Mouse (Mus musculus) MEL-GATA-1-ER (cell line): ENCODE data around the gene Vwce.

Experiments used
- DNase-seq: peaks from one replicate; pipeline ENCODE4 v3.0.0-alpha.2; 2012; ENCODE audit warnings: low read depth; ENCODE audit errors: extremely low read depth

The Vwce gene

DNA sequence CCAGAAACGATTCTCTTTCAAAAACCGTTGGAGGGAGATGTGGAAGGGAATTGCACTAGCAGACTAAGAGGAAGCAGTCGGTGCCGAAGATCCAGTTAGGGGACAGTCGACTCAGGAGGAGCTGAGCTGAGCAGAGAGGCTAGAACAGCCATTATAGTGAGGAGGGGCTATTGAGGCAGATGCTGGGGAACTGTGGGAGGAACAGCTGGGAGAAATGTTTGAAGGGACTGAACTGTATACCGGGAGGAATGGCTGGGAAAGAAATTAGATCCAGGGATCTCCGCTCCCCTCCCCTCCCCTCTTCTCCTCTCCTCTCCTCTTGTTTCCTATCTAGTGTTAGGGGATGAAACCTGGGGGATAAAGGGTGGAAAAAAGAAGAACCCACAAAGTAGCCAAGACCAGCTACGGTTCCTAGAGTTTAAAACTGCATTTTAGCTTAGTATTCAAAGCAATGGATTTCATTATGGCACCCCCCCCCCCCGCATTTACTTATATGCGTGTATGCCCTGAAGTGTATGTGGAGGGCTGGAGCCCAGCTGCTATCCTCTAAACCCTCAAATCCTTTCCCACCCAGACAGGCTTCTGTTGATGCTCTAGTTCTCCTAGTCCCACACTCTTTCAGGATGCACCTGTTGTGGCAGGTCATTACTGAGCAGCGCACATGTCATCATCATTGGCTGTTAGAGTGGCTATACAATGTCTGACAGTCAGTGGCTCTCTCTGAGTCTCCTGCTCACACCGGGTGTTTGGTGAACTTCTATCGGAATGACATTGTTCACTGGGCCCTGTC lies 6.8 kb downstream of the Vwce start:
- no peak for DNase-seq

DNA sequence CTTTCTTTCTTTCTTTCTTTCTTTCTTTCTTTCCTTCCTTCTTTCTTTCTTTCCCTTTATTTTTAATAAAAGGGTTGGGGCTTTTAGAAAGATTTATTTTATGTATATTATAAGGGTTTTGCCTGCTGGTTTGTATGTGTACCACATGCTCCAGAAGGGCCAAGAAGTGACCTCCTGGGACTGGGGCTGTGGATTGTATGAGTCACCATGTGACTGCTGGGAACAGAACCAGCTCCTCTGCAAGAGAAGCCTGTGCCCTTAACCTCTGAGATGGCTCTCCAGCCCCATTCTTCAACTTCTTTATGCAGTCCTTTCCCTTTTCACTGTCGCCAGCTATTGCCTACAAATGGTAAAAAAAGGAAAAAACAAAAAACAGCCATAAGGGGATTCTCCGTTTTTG lies 11.6 kb downstream of the Vwce start:
- DNase-seq = no peak

DNA sequence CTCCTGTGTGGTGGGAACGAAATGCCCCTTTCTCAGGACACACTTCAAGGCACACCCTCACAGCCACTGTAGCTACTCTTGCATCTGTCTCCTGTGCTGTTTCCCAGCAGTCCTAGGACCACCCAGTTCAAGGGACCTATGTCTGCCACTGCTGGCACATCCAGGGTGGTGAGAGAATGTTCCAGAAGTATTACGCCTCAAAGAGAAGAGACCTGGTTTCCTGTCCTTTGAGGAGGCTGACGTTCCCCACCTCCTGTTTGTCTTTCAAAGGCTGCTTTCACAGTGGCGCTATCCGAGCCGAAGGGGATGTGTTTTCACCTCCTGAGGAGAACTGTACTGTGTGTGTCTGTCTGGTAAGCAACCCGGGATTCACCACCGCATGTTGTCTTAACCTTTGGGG lies 14.1 kb downstream of the Vwce start:
- no peak for DNase-seq

DNA sequence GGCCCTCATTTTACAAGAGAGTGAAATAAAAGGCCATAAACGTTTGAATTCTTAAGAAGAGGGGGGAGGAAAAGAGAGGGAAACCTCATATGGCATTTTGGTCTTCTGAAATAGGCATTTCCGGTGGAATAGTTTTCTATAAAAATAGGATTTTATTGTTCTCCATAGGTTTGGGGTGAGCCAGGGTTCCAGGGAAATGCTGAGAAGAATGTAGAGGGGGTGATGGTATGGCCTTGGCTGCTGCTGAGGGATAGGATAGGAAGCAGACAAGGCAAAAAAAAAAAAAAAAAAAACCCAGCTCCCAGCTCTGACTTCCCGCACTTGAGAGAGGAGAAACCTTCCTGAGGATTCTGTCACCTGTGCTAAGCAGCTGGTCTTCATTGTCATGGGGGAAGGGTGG lies 22.0 kb downstream of the Vwce start:
- no peak for DNase-seq

DNA sequence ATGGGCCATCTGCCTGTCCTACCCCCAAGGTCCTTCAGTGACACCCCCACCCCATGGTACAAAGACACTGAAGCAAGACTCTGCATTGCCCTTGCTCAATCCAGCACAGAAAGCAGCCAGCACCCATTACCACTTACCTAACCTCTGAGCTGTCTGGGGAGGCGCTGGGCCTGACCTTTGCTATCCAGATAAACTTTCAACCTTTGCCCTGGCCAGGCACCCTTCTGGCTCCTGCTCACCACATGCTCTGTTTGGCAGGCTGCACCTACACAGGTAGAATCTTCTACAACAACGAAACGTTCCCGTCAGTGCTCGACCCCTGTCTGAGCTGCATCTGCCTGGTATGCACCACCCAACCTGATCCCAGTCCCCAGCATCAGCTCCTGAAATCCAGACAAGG lies 23.7 kb downstream of the Vwce start:
- DNase-seq = no peak

DNA sequence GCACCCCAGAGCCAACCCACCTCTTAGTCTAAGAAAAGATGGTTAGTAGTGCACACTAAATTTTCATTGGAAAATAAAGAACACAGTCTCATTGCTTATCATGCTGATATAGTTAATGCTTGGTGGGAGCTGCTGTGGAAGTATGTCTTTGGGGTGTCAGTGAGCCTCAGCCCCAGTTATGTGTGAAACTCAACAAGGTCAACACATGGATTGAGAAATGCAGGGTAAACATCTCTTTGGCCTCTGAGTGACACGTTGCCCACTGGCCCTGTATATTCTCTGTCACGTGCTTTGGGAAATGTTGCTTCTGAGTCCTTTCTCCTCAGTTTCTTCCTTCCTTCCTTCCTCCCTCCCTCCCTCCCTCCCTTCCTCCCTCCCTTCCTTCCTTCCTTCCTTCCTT lies 24.4 kb downstream of the Vwce start:
- no peak for DNase-seq

DNA sequence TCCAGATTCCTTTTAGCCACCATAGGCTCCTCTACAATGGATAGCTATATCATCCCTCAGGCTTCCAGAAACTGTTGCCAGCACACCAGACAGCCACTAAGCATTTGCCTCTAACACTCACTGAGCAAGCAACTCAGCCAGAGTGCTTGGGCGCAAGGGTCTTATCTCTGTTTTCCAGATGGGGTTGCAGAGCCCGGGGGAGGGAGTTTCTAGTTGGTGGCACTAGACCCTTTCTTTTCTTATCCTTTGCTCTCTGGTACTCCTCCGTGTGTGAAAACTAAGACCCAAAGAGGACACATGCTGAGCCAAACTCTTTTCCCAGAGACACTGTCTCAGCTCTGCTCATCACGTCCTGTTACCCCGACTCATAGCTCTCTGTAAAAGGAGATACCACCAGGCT lies 27.4 kb downstream of the Vwce start:
- DNase-seq = peak; percentile 97

DNA sequence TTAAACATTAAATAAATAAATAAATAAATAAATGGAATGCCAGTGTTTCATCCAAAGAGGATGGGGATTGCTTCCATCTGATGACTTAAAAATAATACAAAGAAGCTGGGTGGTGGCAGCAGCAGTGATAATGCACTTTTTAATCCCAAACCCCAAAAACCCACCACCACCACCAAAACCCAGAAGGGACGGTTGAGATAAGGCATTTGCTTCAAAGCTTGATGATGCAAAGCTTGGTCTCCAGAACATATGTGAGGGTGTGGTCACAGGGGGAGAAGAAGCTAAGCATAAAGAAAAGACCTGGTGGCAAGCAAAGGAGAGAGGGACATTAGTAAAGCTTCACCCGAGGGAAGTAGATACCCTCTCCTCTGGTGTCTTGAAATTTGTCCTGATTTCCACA lies 27.9 kb downstream of the Vwce start:
- peak; percentile 97 for DNase-seq

DNA sequence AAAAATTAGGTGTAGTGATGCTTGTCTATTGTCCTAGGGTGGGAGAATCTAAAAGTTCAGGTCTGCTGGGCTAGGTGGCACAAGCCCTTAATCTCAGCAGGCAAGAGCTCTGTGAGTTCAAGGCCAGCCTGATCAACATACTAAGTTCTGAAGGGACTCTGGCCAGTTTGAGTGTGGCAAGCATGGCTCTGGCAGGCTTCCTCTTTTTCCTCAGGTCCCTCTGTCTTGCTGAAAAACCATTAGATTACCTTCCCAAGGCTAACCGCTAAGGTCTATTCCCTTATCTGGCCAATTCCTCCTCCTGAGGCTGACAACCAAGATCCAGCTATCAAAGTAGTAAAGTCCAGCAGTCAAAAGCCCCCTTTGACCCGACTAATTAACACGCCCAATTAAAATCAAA lies 28.7 kb downstream of the Vwce start:
- peak; percentile 70 for DNase-seq

DNA sequence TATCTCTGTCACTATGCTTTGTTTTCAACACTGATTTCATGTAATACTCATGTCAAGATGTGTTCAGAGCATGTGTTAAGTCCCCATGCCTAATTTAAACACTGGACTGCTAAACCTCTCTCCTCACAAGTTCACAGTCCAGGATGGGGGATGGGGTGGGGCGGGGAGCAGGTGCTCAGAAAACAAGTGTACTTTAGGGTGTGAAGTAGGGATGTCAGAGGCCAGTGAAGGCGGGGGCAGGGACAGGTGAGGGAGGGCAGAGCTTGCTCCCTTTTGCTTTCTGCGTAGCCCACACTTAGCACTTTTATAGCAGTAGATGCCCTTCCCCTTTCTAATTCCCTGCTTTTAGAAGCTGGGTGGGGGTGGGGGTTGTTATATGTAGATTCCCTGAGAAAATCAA lies 31.1 kb downstream of the Vwce start:
- DNase-seq = no peak

DNA sequence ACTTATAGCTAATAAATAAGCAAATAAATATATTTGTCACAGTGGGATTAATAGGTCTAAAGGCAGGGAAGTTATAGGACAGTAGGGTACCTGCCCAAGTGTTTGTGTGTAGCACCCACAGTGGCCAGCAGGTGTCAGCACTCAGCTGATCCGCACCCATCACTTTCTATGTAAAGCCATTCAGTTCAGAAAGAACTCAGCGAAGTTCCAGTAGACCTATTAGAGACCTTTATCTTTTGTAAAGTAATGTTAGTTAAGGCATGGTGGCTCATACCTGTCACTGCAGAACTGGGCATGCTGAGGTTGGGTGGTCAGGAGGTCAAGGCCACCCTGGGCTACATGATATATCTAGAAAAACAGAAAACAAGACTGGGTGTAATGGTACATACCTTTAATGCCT lies 31.5 kb downstream of the Vwce start:
- no peak for DNase-seq

DNA sequence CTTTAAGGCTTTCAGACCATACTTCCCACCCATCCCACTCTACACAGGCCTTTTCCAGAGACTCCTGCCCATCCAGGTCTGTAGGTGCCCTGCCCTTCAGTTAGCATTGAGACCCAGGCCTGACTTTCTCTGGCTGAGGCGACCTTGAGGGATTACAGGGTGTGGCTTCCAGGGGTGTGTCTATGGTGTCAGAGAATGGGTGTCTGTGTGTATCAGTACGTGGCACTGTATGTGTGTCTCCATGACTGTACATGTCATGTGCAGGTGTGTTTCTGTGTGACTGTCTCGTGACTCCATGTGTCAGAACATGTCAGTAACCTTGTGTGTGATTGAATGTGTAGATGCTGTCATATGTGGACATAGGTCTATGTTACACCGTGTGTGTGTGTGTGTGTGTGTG lies 37.3 kb downstream of the Vwce start:
- DNase-seq = no peak

DNA sequence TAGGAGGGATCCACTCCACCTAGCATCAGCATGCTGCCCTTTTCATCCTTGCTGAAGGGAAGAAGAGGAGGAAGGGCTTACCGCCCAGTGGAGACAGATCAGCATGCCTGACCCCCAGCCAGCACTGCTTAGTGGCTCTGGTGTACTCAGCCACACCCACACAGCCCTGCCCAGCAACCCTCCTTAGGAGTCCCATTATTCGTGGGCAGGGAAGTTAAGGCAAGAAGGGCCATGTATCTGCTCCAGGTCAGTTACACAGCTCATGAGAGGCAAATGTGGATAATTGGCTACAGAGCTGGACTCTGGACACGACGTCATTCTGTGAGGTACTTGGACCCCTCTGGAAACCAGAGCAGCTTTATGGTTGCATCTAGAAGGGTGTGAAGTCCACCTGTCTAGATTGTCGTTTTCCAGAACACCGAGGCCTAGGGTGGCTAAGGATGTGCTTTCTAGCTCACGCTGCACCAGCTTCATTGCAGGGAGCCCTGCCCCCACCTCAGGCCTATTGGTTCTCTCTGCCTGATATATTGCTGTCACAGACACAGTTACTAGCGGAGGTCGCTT lies 37.9 kb downstream of the Vwce start:
- no peak for DNase-seq

DNA sequence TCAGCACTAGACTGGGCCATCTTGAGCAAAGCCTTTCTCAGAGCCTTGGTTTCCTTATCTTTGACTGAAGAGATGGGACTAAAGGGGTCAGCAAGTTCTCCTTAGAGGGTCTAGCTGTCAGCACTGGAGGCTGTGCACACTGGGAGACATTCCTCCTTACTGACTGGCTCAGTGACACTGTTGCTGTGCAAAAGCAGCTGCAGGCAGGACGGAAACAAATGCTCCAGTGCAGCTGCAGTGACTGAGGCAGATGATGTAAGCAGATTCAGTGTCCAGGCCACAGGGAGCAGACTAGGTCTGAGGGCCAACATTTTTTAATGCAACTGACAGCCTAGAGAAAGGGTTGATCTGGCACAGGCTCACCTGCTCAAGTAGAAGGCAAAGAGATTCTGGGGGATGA lies 39.3 kb downstream of the Vwce start:
- no peak for DNase-seq

DNA sequence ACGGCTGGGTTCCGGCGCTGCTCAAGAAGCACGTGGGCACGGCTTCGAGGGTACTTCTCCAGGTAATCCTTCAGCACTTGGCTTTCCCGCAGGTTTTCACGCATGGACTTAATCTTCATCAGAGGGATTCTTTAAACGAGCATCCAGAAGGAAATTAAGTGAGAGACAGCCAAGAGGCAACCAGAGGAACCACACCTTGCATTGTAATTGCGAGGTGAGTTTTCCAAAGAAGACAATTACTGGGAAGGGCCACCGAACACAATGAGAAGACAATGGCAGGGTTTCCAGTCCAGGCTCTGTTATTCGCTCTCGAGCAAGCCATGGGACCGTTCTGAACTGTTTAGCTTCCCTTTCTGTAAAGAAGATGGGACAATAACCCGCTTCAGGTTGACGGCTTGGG lies 42.6 kb downstream of the Vwce start:
- DNase-seq = no peak

DNA sequence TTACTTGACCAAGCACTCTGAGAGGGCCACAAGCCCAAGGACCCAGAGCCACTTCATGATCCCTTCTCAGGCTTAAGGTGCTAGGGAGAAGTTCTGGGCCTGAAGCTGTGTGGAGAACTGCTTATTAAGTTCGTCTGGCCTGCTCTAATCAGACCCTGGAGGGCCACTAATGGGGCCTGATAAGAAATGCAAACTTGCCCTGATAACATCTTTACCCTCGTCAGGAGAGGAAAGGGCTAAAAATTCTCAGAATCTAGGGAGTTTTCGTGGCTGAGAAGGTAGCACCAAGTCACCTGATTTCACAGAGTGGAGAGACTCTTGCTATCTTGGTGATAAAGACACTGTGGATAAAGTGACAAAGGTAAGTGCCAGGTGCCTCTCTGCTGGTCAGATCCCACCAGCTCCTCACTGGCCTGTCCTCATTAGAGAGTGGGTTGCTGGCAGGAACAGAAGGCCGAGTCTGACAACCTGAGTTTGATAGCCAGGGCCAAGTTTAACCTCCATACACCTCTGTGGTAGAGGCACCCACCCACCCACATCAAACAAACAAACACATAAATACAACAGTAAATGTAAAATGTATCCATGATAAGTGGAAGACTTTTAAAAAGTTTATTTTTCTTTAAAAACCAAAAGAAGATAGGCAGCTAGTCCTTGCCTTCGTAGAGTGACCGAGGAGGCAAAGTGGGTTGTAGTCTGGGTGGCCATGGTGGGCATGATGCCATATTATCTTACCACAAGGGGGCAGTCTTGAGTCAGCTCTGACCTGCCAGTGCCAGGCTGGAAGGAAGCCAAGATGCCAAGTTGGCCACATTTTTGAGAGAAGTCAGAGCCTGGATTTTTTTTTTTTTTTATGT lies 44.1 kb downstream of the Vwce start, which contains the start of gene Pga5:
TSS of gene Pga5 (minus strand) at position 157 of the 857 bp plus-strand sequence.
- DNase-seq = no peak

DNA sequence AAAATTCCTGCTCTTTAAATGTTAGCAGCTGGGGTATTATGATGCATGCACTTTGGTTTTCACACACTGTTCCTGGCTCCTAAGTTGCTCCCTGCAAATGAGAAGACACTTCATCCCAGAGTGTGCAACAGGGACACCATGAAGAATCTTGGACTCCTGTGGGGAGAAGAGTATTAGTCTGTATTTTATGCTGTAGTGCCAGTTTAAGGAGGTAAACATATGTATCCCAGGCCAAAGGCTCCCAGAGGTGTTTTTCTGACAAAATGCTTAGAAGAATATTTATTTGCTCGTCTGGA lies 44.7 kb downstream of the Vwce start:
- no peak for DNase-seq

DNA sequence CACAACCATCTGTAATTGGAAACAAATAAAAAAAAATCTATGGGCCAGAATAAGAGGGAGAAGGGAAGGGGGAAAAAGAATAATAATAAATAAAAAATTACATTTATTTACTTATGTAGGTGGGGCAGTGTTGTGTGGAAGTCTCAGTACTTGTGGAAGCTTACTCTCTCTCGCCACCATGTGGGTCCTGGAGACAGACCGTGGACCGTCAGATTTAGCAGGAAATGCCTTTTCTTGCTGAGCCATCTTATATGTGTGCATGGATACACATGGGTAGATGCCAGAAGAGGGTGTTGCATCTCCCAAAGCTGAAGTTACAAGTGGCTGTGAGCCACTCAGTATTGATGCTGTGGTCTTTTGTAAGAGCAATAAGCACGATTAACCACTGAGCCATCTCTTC lies 47.6 kb downstream of the Vwce start:
- no peak for DNase-seq

DNA sequence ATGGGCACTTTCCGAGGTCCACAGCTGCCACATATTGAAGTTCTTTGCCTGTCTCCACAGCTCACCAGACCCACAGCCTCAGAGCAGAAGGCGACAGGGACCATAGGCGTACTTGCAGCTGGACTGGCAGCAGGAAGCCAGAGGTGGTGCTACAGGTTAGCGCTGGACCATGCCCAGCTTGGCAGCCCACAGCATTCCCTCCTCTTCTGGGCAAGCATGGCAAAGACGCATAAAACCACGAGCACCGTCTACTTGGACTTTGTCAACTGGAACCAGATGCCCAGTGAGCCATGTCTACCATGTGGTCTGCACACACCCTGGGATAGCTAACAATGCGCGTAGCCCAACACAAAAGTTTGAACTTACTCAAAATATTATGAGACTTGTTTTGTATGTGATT lies 51.1 kb downstream of the Vwce start:
- DNase-seq = no peak

DNA sequence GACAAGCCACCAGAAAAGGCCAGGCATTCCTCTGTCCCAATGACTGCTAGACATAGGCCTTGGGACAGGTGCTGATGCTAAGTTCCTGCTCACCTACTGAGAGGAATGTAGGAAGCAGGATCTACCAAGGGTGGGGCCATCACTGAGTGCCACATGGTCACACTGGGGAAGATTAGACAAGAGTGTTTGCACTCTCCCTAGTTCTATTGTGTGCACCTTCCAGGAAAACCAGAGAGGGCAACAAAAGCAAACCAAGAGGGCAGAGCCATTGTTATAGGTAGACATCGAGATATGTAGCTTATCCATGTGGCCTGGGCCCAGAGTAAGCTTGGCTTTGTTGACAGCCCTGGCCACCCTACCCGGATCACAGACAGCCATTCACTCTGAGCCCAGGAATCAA lies 51.7 kb downstream of the Vwce start:
- no peak for DNase-seq

DNA sequence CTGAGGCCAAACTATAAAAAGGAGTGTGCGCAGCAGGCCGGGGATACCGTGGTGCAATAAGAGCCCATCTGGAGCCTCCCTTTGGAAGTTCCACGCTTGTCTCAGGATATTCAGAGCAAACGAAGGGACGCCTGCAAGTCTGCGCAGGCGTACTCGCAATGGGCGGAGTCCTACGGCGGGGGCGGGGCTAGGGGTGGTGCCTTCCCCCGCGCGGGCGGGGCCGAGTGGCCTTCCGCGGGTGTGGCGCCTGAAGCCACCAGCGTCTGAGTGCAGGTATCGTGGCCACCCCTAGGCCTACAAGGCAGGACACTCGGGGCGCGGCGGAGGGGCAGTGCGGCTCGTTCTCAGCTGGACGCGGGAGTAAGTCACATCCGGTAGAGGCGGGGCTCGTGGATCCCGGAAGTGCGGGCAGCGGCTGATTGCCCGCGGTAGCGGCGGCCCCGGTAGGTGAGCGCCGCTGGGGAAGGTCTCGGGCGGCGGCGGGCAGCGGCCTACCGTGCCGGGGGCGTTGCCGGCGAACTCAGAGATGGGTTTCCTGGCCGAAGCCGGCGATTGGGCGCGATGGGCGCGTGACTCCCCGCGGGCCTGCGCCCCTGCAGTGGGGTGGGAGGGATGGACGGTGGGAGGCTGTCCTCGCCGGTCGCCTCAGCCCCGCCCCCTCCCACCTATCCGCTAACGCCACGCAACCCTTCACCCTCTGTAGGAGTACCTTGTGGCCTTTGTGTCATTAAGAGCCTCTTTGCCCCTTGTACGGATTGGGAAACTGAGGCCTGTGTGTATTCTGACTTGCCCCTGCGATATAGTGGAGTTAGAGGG lies 54.7 kb downstream of the Vwce start, which contains the start of gene Vps37c:
TSS of gene Vps37c (plus strand) at position 199 of the 816 bp plus-strand sequence.
- peak; percentile 59 for DNase-seq
